Comparison of ENCODE assay signal across 9 mouse cellular contexts in genomic region chr1:120963477-120964178, GRCm38 (mm10).
A peak's percentile ranks its signal among the peaks of the same experiment; 100 is the strongest.
DNase-seq lines count a peak whose midpoint lies in the region; ATAC-seq and TF ChIP-seq lines count a peak whose summit lies in the region.
"Had no signal": no experiment of that assay in that cellular context is flagged by ENCODE, and none has a peak within 500 bp of the region (broad histone marks: within the 10 kb centered on the region; RNA-seq: fewer than 3 reads in every experiment).

No protein-coding gene starts in this region.

- intact Hi-C loops in heart, postnatal 36 days (cut with DNase I) = no loop called here

- no peaks in the 10 kb centered on the region; the same call in 1 of the 2 replicates for H3K4me1 ChIP-seq in cortical plate, adult 2 months (ENCODE audit: control insufficient read depth, insufficient read depth, low read length)
- peaks cover 17% of the 10 kb centered on the region for H3K4me1 ChIP-seq in midbrain, embryonic 13.5 days (replicated peaks)

- DNase-seq in heart, adult 11 months = peak; percentile 74
- no peak for DNase-seq in heart, postnatal 36 days
- peak; percentile 6 for DNase-seq in heart, postnatal 4 days
- no peak for DNase-seq in right cerebral cortex, postnatal 36 days (ENCODE audit: low spot score in 2 of 2)
- no peak for DNase-seq in right cerebral cortex, postnatal 10 days (ENCODE audit: low spot score in 2 of 2)
- DNase-seq in kidney, postnatal 14 days = no peak

- TF ChIP-seq CTCF in cortical plate, adult 2 months (IDR thresholded peaks at IDR 0.05; ENCODE audit: extremely low read depth, insufficient read depth, low read length) = no peak

- no peaks in the 10 kb centered on the region for H3K36me3 ChIP-seq in midbrain, embryonic 13.5 days

- H3K9ac ChIP-seq in midbrain, embryonic 13.5 days (replicated peaks) = peak overlapping the region; percentile 19; the same call in 1 of the 2 replicates
- H3K9ac ChIP-seq: liver, embryonic 14.5 days had no signal

- H3K27ac ChIP-seq in cortical plate, adult 2 months (ENCODE audit: insufficient read depth, low read length) = no peak overlapping the region
- no peak overlapping the region for H3K27ac ChIP-seq in midbrain, embryonic 13.5 days
- H3K27ac ChIP-seq: liver, embryonic 14.5 days had no signal

- no peak for TF ChIP-seq POLR2A in cortical plate, adult 2 months (IDR thresholded peaks at IDR 0.05; ENCODE audit: extremely low read depth, insufficient read depth, low read length)

- H3K27me3 ChIP-seq in midbrain, embryonic 13.5 days = peaks cover 24% of the 10 kb centered on the region

- WGBS in midbrain, embryonic 13.5 days = 29% methylated on average over 14 of the region's 14 CpGs

- peak overlapping the region; percentile 54 for H3K4me2 ChIP-seq in midbrain, embryonic 13.5 days (replicated peaks)

- ATAC-seq in midbrain, embryonic 13.5 days = peak; percentile 77

- H3K9me3 ChIP-seq in midbrain, embryonic 13.5 days = no peaks in the 10 kb centered on the region; the same call in 1 of the 2 replicates

- peak overlapping the region; percentile 21 for H3K4me3 ChIP-seq in cortical plate, adult 2 months (ENCODE audit: insufficient read depth, low read length)
- peak overlapping the region; percentile 30 for H3K4me3 ChIP-seq in midbrain, embryonic 13.5 days (replicated peaks)

Comparison
In these comparisons a context has a peak if more than half of its experiments do, and no peak if none do; other contexts are left out.
1. DNase-seq: peak in heart, adult 11 months (single experiment) and heart, postnatal 4 days (single experiment); none in heart, postnatal 36 days (0 of 2), right cerebral cortex, postnatal 36 days (0 of 2), right cerebral cortex, postnatal 10 days (0 of 2) and kidney, postnatal 14 days (single experiment).